Mouse (Mus musculus) cerebellum, adult 8-10 months (tissue): ENCODE results near the gene Grm4.
A peak's percentile ranks its signal among the peaks of the same experiment; 100 is the strongest.

Source experiments
- DNase-seq: peaks from one replicate; pipeline ENCODE4 v3.0.0; 2022

Gene Grm4

GRCm38 (mm10) chr17:27511125-27511735, 10.0 kb downstream of the Grm4 start:
- peak; percentile 52 for DNase-seq

- DNase-seq, result peak; percentile 50
Observed at GRCm38 (mm10) chr17:27510258-27511124, 10.7 kb downstream of the Grm4 start.

DNA sequence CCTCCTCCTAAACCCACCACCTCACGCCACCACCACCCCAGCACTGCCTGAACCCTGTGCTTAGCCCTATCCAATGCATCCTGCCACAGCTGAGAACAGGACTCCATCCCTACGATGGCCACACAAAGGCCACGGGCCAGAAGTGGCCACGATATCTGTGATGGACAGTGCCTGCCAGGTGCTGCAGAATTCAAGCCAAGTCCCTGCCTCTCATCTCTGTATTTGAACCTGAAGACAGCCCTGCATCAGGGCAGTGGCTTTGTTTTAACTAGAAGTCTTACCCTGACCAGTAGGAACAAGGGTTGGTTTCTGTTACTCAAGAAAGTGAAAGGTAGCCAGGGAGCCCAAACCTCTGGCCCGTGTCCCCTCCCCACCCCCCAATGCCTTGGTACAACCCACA, 12.1 kb downstream of the Grm4 start:
- DNase-seq, result peak; percentile 44

- no peak for DNase-seq
Observed at GRCm38 (mm10) chr17:27508513-27508912, 12.7 kb downstream of the Grm4 start.

GRCm38 (mm10) chr17:27508002-27508401, 13.2 kb downstream of the Grm4 start:
- DNase-seq, result peak; percentile 43

DNA sequence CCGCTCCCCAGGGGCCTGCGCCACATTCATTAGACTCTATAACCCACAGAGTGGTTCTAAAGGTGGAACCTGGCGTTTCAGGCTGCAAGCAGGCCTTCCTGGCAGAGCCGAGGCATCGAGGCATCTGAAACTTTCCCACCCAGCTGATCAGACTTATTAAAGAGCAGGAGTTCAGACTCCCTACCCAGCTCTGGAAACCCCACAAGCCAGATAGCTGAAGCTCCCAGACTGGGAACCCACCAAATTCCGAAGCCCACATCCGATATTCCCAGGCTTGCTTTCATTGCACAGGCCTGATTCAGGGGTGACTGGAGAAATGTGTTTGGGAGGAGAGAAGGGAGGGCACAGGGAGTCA, 13.6 kb downstream of the Grm4 start:
- peak; percentile 43 for DNase-seq

- DNase-seq, result peak; percentile 37
Observed at GRCm38 (mm10) chr17:27506871-27507590, 14.2 kb downstream of the Grm4 start.

DNA sequence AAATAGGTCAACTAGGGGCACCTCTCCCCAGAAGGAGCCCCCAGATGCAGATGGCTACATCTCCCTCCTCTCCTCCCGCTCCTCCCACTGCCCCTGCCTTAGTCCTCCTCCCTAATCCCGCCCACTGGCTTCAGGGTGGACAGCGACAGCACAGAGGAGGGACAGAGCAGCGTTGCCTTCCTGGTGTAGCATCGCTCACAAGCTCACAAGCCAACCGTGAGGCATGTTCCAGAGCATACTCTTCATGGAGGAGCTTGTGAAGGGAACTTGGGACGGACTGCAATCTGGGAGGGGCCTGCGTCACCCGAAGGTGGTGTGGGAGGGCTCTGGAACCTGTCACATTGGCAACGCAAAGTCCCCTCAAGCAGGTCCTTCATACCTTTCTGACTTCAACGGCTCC, 14.8 kb downstream of the Grm4 start:
- peak; percentile 67 for DNase-seq

DNA sequence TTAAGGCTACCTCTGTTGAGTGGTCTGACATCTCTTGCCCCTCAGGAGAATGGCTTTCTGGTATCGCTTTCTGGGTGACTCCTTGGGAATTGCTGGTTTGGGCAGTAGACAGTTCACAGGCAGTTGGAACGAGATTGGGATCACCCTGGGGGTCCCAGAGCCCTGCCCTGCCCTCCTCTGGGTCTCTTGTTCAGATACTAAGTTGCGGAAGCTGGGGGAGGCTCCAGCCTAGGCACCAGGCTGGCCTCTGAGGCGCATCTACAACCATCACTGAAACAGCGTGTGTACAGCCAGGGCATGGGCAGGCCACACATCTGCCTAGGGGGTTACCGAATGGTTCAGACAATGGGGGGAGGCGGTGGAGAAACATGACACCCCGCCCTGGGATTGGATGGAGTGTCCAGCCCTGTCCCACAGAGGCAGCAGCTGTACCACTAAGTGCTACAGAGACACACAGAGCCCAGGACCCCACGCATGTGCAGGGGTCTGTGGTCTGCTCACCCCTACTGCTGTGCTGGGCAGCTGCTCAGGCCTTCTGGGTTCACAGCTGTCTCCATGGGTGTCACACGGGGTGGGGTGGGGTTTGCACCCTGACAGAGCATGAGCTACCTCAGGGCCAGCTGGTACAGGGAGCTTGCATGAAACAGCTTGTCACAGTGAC, 15.9 kb downstream of the Grm4 start:
- DNase-seq, result peak; percentile 46

DNA sequence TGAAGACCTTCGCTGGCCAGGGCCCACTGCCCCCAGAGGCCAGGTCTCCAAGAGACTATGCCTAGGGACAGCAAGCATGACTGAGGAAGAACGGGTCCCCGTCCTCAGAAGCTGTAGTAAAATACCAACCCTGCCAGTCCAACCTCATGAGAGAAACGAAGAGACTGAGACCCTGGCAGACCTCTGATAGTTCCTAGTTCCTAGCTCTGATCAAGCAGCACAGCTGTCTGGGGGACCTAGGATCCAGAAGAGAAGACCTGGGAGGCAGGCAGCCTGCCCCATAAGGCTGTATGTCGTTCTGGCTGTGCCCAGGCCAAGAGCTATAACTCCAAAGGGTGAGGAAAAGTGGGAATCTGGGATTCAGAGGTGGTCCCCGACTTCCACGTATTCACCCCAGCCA, 17.3 kb downstream of the Grm4 start:
- DNase-seq, result peak; percentile 46

GRCm38 (mm10) chr17:27502736-27503445, 18.3 kb downstream of the Grm4 start:
- peak; percentile 41 for DNase-seq

DNA sequence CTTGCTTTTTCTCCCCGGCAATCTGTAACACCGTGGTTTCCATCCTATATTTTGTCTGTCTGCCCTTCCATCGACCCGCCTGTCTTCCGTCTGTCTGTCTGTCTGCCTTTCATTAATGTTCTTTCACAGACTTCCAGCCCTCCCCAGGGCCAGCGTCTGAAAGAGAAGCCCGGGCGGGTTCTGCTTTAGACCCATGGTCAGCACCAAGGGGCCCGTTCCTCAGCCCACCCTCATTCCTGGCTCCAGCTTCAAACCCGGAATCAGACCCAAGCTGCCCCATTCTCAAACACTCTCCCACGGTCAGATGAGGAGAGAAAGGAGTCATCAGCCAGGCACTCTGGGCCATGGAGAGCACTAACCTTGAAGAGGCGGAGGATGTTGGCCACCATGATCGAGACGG, 18.9 kb downstream of the Grm4 start:
- no peak for DNase-seq

DNA sequence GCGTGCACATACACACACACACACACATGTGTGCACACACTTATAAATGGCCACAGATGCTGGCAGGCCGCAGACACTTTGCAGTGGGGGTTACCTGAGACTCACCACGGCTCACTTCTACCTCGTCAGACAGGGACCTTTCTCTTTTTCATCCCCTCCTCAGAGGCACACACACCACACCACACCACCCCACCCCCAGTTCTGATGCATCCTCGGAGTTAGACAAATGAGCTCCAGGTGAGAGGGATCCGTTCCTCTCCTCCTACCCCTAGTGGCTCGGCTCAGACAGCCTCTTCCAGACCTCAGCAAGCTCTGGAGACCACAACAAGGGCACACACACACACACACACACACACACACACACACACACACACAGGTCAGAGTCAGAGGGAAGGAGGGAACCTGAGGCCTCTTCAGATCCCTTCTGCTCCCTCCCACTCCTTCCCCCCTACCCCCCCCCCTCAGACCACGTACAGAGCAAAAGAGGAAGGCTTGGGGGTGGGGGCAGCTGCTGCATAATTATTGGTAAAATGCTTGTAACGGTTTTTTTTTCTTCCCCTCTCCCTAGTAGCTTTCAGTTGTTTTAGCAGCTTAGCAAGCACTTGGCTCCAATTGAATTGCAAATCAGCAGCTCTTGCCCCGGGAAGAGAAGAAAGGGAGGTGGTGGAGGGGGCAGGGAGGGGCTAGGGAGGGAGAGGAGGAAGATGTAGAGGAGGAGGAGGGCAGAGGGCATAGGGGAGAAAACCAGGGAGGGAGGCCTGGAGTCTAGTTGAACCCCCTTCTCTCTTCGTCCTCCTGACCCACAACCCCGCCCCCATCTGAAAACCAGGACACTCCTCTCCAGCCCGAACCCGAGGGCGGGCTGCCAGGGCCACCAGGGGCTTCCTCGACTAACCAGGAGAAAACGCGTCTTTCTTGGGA, 19.6 kb downstream of the Grm4 start:
- peak; percentile 68 for DNase-seq

DNA sequence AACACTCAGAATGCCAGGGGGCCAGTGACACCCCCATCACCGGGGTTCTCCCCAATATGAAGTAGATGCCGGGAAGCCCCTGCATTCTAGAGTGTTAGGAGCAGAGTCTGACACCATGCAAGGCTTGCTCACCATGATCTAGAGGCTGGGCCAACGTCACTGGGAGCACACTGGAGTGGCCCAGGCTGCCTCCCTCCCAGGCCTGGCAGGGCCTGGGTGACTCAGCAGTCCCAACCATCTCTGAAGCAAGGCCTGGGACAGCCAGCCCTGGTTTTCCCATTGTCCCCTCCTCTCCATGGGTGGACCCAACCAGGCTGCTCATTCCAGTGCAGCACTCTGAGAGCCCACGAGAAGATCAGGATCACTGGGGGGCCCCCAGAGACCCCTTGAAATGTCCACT, 20.4 kb downstream of the Grm4 start:
- peak; percentile 57 for DNase-seq

- peak; percentile 92 for DNase-seq
Observed at GRCm38 (mm10) chr17:27499080-27499479, 22.1 kb downstream of the Grm4 start.

DNA sequence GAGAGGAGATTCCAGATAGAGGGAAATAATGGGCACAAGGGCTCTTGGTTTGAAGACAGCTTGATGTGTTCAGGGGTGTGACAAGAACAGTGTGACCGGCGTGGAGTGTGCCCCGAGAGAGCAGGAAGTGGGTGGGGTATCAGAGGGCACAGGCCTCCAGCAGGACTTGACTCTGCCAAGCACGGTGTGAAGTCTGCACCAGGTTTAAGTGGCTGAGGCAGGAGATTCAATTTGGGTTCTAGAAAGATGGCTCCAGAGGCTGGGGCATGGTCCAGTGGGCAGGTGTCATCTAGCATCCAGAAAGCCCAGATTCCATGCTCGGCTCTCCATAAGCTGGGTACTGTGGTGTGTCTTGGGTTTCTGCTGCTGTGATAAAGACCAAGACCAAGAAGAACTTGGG, 23.4 kb downstream of the Grm4 start:
- DNase-seq, result no peak

DNA sequence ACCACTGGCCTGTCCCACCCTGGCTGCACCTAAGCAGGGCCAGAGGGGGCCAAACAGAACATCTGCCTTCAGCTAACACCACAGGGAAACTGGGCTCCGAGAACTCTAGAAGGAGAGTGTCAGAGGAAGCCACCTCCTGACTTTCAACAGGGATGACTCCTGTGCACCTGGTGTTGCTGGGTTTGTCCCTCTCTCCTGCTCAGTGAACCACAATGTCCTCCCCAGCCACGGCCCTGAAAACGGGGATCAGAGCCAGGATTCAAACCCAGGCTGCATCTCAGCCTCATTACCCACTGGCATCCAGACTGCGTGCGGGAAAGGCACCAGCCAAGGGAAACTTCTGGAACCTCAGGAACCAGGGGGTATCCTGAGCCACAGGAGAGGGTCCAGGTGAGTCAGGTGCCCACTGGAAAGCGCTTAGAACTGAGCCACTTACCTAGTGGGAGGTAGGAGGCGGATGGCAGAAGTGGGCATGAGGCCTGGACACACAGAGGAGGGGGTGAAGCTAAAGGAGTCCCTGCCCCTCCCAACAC, 26.1 kb downstream of the Grm4 start:
- no peak for DNase-seq

- DNase-seq, result no peak
Observed at GRCm38 (mm10) chr17:27493969-27494368, 27.2 kb downstream of the Grm4 start.

DNA sequence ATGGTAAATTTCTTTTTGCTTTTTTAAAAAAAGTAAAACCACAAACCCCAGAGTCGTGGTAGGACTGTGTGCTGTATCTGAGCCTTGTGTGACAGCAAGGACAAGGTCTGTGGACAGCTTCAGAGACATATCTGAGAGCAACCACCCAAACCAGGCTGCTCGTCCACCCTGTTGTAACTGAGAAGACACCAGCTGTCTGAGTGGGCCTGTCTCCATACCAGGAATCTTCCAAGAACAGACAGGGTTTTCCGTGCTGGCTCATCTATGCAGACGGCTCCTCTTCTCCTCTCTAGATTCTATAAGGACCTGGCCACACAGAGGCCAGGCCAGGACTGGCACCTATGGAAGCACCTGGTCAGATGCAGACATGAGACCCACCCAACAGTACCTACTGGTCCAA, 27.8 kb downstream of the Grm4 start:
- no peak for DNase-seq

- no peak for DNase-seq
Observed at GRCm38 (mm10) chr17:27488173-27488823, 32.9 kb downstream of the Grm4 start.

DNA sequence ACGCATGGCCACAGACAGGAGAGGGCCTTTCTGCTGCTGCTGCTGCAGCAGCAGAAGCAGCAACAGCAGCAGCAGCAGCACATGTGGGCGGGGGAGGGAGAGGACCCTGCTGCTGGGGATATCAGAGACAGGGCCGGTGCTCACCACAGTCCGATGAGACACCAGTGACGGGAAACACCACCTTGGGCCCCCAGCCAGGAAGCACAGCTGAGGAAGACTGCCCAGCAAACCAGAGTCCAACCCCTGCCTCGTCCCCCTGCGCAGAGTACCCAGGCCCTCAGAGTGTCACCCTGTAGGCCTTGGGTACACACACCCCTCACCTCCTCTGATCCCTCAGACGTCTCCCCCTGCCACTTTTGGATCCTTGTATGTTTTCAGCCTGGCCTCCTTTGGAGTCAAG, 35.3 kb downstream of the Grm4 start:
- no peak for DNase-seq
